Mouse (Mus musculus) 416B (cell line): ENCODE measurements at regions not wholly inside any gene's neighbourhood (a gene's known extent, or its start where the extent isn't known, plus 50 kb on each side); places are given as distances from the start of the nearest gene placed in this dataset.

Source experiments
- DNase-seq: peaks from one replicate; pipeline ENCODE4 v3.0.0; 2011; ENCODE audit warnings: low read depth

DNA sequence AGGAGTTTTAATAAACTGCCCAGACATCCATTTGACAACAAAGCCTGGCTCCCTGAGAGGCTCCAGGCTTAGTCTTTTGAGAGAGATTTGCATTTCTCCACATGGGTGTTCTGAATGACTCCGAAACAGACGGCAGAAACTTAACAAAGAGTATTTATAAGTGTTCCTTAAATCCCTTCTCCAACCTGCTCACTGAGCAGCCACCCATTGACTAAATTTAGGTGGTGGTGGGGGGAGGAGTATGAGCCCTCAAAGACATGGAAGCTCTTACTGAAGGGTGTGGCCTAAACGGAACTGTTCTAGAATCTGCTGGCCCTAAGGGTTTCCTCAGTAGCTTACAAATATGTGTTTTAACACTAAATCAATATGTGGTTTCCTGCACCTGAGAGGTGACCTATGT is 158.5 kb downstream of the Dyrk2 start:
- DNase-seq, result no peak

DNA sequence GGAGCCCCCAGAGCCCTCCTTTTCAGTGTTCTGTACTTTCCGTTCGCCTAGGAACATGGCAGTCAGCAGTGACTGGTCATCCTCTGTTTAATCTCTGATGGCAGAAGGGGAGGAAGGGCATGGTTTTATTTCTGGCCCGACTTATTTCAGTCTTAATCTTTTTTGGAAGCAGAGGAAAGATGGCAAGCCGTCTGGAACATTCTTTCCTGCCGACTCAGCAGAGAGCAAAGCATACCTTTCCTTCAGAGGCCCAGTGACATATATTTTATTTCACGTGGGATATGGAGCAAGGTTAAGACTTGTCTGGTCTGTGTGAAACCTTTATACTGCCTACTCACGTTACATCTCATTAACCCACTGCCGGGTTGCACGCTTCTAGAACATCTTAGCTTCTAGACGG is 158.1 kb downstream of the Dyrk2 start:
- DNase-seq, result no peak

DNA sequence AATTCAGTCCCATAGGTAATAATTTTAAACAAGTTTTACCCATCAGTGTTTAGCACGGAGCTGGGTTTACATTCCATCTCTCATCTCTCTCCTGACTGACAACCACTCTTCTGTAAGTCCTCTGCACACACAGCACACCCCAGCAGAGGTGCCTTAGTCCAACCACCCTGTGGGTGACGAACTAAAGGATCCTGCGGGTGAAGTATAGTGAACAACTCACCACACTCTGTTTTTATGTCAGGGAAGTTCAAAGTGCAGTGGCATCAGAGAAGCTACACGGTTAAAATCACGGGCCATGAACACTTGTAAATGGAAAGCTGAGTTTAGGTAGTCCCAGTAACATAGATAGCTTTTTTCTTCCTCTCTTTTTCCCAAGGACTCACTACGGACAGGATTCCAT is 157.1 kb downstream of the Dyrk2 start:
- no peak for DNase-seq

DNA sequence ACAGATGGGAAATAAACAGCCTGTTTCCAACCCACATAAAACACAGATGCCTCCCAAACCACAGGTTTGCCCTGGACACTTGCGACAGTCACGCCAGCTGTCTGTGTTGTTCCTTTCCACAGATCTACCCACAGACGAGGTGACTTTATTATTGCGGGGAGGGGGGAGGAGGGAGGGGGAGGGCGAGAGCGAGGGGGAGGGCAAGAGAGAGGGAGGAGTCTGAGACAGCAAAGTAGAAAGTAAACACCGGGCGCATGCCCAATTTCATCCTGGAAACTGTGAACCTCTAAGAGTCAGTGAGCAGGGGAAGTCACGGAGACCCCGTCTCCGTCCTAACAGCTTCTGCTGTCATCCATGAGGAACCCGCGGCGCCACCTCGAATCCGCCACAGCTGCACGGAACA is 155.8 kb downstream of the Dyrk2 start:
- DNase-seq, result no peak

GRCm38 (mm10) chr10:118714595-118714994 is 155.4 kb downstream of the Dyrk2 start:
- no peak for DNase-seq

DNA sequence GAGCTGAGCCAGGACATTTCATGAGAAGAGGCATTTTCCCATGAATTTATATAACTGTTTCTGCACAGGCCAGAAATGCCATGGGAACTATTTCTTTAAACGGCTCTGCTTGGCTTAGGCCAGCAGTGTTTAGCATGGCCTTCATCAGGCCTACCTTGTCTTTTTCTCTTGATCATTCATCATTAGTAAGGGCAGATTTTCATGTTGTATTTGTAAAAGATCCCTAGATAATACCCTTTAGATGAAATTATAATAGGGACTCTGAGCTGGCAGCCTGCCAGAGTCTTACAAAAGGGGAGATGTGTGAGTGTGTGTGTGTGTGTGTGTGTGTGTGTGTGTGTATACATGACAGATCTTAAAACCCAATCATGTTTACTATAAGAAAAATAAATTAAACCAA is 149.4 kb downstream of the Dyrk2 start:
- DNase-seq, result no peak

GRCm38 (mm10) chr10:118722132-118722551 is 147.9 kb downstream of the Dyrk2 start:
- DNase-seq, result no peak

- DNase-seq, result no peak
These were observed 147.3 kb downstream of the Dyrk2 start for GRCm38 (mm10) chr10:118722671-118723070.

- no peak for DNase-seq
These were observed 133.9 kb downstream of the Dyrk2 start for GRCm38 (mm10) chr10:118736093-118736492.

- DNase-seq, result no peak
These were observed 132.9 kb downstream of the Dyrk2 start for GRCm38 (mm10) chr10:118737064-118737463.

- no peak for DNase-seq
These were observed 130.0 kb downstream of the Dyrk2 start for GRCm38 (mm10) chr10:118739849-118740481.

GRCm38 (mm10) chr10:118743831-118744230 is 126.2 kb downstream of the Dyrk2 start:
- no peak for DNase-seq

- no peak for DNase-seq
These were observed 123.2 kb downstream of the Dyrk2 start for GRCm38 (mm10) chr10:118746719-118747395.

DNA sequence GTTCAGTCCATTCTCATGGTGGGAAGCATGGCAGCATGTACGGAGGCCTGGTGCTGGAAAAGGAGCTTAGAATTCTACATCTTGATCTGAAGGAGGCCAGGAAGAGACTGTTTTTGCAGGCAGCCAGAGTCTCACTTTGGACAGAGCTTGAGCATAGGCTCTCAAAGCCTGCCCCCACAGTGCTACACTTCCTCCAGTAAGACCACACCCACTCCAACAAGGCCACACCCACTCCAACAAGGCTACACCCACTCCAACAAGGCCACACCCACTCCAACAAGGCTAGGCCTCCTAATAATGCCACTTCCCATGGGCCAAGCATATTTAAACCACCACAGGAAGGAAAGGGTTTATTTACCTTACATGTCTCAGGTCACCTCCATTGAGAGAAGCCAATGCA is 121.0 kb downstream of the Dyrk2 start:
- DNase-seq, result no peak

GRCm38 (mm10) chr10:118749756-118750155 is 120.3 kb downstream of the Dyrk2 start:
- DNase-seq, result no peak

DNA sequence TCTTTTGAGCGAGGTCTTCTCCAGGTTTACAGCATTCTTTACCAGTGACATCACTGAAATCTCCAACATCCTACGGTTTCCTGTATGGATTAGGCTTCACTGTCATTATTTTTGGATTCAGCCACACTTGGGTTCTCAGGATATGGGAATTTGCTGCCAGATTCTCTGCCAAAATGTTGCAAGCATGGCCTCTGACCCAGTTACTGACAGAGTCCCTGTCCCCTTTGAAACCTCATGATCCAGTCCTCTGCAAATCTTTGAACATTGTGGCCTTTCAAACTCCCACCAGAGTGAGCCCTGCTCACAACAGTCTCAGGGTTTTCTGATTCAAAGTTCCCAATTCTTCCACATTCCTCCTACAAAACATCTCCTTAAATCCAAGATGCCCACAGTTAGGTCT is 118.9 kb downstream of the Dyrk2 start:
- DNase-seq, result no peak

GRCm38 (mm10) chr10:118753061-118753775 is 116.8 kb downstream of the Dyrk2 start:
- DNase-seq, result no peak

DNA sequence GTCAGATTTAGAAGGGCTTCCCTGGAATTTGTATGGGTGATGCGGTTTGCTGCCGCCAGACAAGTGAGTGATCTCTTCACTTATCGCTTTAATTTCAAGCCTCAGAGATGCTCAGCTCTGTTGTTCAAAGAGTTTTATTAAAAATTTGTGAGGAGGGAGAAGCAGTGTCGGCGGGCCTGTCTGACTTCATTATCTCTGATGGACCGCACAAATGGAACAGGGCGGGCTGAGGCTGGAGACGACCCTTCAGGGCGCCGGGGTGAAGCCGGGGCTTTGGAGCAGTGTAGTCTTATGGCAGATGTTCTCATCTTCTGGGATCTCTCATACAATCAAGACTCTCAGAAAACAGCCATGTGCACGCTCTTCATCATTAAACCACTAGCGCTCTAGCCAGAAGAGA is 115.2 kb downstream of the Dyrk2 start:
- no peak for DNase-seq

- no peak for DNase-seq
These were observed 111.1 kb downstream of the Dyrk2 start for GRCm38 (mm10) chr10:118758825-118759471.

- DNase-seq, result no peak
These were observed 109.6 kb downstream of the Dyrk2 start for GRCm38 (mm10) chr10:118760441-118760840.

DNA sequence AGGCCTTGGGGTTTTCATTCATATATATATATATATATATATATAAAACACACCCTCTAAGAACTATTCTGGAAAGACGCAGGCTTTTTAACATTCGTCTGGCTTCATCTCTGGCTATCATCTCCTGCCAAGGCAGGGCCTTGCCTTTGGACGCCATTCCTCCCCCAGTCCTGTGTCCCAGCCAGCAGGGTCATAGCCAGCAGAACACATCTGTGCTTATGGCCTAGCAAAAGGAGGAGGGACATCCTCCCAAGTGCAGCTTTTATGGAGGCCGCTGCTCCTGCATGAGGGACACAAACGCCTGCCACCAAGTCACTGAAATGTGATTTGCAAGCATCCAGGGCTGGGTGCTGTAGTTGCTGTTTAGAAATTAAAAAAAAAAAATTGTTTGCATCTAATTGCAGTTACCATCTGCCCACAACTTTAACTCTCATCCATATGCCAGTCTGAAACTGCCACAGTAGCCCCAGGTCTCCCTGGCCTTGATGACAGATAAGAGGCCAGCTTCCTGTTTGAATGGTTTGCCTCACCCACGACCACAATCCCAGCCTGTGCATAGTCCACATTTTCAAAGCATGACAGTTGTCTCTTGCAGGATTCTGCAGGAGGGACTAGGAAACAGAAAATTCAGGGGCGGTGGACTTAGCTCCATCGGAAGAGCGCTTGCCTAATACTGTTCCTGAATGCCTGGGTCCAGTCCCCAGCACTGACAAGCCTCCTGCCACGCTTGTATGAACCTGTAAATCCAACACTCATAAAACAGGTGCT is 108.7 kb downstream of the Dyrk2 start:
- peak; percentile 83 for DNase-seq

GRCm38 (mm10) chr10:118765051-118765450 is 105.0 kb downstream of the Dyrk2 start:
- DNase-seq, result no peak
